Mouse (Mus musculus): Measurements from ENCODE around the gene 2310007B03Rik. TPM values are rescaled to one million over a fixed set of nuclear protein-coding genes. Genes with fewer than 3 reads are reported as not detected.

Gene 2310007B03Rik
- polyA plus RNA-seq, 1 experiment, result not detected

GRCm38 (mm10) chr1:93125256-93125655 lies 35.5 kb downstream of the 2310007B03Rik start:
- Histone ChIP-seq H3K27me3 (ENCODE audit: control insufficient read depth, insufficient read depth, low read length) (no peaks in the 10 kb centered on the region), H3K4me1 (ENCODE audit: control insufficient read depth, insufficient read depth, insufficient read length) (no peaks in the 10 kb centered on the region), H3K4me3 (ENCODE audit: extremely low read depth, insufficient read depth, insufficient read length) (no peak overlapping the region), H3K36me3 (ENCODE audit: control insufficient read depth, insufficient read depth, low read length) (no peaks in the 10 kb centered on the region), H3K27ac (ENCODE audit: insufficient read depth, low read length) (no peak overlapping the region)
- TF ChIP-seq POLR2A (IDR thresholded peaks at IDR 0.05; ENCODE audit: low read depth, low read length), result no peak
- TF ChIP-seq CTCF (IDR thresholded peaks at IDR 0.05; ENCODE audit: extremely low read depth, insufficient read depth, insufficient read length, insufficient replicate concordance), result no peak
- 18% methylated on average over 5 of the region's 5 CpGs for WGBS
- DNase-seq (ENCODE audit: low read depth in 1 of 2, low spot score in 2 of 2), result no peak

- no peaks in the 10 kb centered on the region for H3K27me3 ChIP-seq (ENCODE audit: control insufficient read depth, insufficient read depth, low read length)
- WGBS, result 51% methylated on average over 8 of the region's 8 CpGs
- no peak for DNase-seq (ENCODE audit: low read depth in 1 of 2, low spot score in 2 of 2)
- no peak for TF ChIP-seq POLR2A (IDR thresholded peaks at IDR 0.05; ENCODE audit: low read depth, low read length)
- no peak for TF ChIP-seq CTCF (IDR thresholded peaks at IDR 0.05; ENCODE audit: extremely low read depth, insufficient read depth, insufficient read length, insufficient replicate concordance)
- no peaks in the 10 kb centered on the region for H3K4me1 ChIP-seq (ENCODE audit: control insufficient read depth, insufficient read depth, insufficient read length)
- no peak overlapping the region for H3K27ac ChIP-seq (ENCODE audit: insufficient read depth, low read length)
- H3K4me3 ChIP-seq (ENCODE audit: extremely low read depth, insufficient read depth, insufficient read length), result no peak overlapping the region
- H3K36me3 ChIP-seq (ENCODE audit: control insufficient read depth, insufficient read depth, low read length), result no peaks in the 10 kb centered on the region
These were observed 36.7 kb downstream of the 2310007B03Rik start for GRCm38 (mm10) chr1:93124066-93124465.

DNA sequence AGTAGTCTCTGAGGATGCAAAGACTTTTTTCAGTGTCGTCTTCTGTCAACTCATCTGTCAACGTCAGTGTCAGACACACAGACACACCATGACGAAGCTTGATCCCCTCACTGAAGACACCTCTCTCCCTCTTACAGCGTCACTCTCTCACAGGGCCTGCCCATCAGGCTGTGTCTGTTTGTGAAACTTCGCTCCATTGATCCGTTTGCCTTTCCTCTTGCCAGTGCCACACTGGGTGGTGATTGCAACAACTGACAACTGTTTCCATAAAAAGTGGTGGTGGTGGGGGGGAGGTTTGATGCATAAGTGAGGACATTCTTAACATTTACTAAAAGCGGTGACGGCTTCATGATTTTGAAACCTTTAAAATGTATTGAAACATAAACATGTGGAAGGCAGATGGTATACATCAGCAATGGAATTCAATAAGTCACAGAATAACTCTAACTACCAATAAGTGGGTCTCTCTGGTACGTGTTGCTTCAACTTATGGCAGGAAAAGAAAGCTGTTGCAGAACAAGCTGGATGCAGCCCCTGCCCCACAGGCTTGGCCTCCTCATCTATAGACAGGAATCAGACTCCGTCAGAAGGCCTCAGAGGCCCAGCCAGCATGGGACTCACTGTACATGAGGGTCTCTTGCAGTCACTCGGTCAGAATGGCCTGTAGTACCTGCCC lies 37.4 kb downstream of the 2310007B03Rik start:
- H3K4me3 ChIP-seq (ENCODE audit: extremely low read depth, insufficient read depth, insufficient read length), result no peak overlapping the region
- H3K4me1 ChIP-seq (ENCODE audit: control insufficient read depth, insufficient read depth, insufficient read length), result no peaks in the 10 kb centered on the region
- no peak overlapping the region for H3K27ac ChIP-seq (ENCODE audit: insufficient read depth, low read length)
- DNase-seq (ENCODE audit: low read depth in 1 of 2, low spot score in 2 of 2), result no peak
- H3K36me3 ChIP-seq (ENCODE audit: control insufficient read depth, insufficient read depth, low read length), result no peaks in the 10 kb centered on the region
- no peaks in the 10 kb centered on the region for H3K27me3 ChIP-seq (ENCODE audit: control insufficient read depth, insufficient read depth, low read length)
- no peak for TF ChIP-seq CTCF (IDR thresholded peaks at IDR 0.05; ENCODE audit: extremely low read depth, insufficient read depth, insufficient read length, insufficient replicate concordance)
- no peak for TF ChIP-seq POLR2A (IDR thresholded peaks at IDR 0.05; ENCODE audit: low read depth, low read length)
- 86% methylated on average over 11 of the region's 11 CpGs for WGBS

DNA sequence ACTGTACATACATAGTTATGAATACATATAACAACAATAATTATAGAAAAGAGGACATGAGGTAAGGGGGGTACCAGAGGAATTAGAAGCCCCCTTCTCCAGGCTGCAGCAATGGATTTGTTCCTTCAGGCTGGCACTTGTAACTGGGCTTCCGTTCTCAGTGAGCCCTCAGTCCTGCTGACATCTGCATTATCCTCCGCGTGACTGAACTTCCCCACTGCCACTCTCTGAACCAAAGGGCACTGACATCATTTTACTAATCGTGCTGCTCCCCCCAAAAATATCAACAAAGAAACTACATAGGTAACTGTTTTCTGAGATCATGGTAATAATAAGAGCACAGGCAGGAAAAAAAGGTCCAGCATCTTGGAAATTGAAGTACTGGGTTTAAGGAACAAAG lies 41.9 kb downstream of the 2310007B03Rik start:
- 33% methylated on average over 4 of the region's 4 CpGs for WGBS
- H3K27ac ChIP-seq (ENCODE audit: insufficient read depth, low read length), result no peak overlapping the region
- H3K4me3 ChIP-seq (ENCODE audit: extremely low read depth, insufficient read depth, insufficient read length), result no peak overlapping the region
- TF ChIP-seq CTCF (IDR thresholded peaks at IDR 0.05; ENCODE audit: extremely low read depth, insufficient read depth, insufficient read length, insufficient replicate concordance) (no peak), POLR2A (IDR thresholded peaks at IDR 0.05; ENCODE audit: low read depth, low read length) (no peak)
- no peak for DNase-seq (ENCODE audit: low read depth in 1 of 2, low spot score in 2 of 2)
- no peaks in the 10 kb centered on the region for H3K36me3 ChIP-seq (ENCODE audit: control insufficient read depth, insufficient read depth, low read length)
- no peaks in the 10 kb centered on the region for H3K4me1 ChIP-seq (ENCODE audit: control insufficient read depth, insufficient read depth, insufficient read length)
- no peaks in the 10 kb centered on the region for H3K27me3 ChIP-seq (ENCODE audit: control insufficient read depth, insufficient read depth, low read length)

DNA sequence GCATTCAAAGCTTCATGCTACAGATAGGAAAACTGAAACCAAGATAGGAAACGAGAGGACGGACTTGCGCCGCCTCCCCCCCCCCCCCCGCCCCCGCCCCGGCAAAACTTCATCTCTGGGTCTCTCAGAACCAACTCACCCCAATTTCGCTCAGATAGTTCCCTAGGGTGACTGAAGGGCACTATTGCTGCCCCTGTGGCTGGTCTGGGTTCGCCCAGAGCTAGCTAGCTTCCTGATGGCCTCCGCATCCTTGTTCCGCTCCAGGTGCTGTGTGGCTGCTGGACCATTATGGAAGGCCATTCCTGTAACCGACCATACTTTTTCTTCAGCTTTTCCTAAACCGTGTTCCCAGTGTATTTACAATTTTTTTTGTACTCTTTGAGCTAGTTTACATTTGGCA lies 45.3 kb downstream of the 2310007B03Rik start:
- H3K36me3 ChIP-seq (ENCODE audit: control insufficient read depth, insufficient read depth, low read length), result no peaks in the 10 kb centered on the region
- TF ChIP-seq POLR2A (IDR thresholded peaks at IDR 0.05; ENCODE audit: low read depth, low read length) (no peak), CTCF (IDR thresholded peaks at IDR 0.05; ENCODE audit: extremely low read depth, insufficient read depth, insufficient read length, insufficient replicate concordance) (no peak)
- H3K27me3 ChIP-seq (ENCODE audit: control insufficient read depth, insufficient read depth, low read length), result no peaks in the 10 kb centered on the region
- H3K4me1 ChIP-seq (ENCODE audit: control insufficient read depth, insufficient read depth, insufficient read length), result no peaks in the 10 kb centered on the region
- WGBS, result 29% methylated on average over 13 of the region's 13 CpGs
- no peak overlapping the region for H3K4me3 ChIP-seq (ENCODE audit: extremely low read depth, insufficient read depth, insufficient read length)
- no peak for DNase-seq (ENCODE audit: low read depth in 1 of 2, low spot score in 2 of 2)
- no peak overlapping the region for H3K27ac ChIP-seq (ENCODE audit: insufficient read depth, low read length)

DNA sequence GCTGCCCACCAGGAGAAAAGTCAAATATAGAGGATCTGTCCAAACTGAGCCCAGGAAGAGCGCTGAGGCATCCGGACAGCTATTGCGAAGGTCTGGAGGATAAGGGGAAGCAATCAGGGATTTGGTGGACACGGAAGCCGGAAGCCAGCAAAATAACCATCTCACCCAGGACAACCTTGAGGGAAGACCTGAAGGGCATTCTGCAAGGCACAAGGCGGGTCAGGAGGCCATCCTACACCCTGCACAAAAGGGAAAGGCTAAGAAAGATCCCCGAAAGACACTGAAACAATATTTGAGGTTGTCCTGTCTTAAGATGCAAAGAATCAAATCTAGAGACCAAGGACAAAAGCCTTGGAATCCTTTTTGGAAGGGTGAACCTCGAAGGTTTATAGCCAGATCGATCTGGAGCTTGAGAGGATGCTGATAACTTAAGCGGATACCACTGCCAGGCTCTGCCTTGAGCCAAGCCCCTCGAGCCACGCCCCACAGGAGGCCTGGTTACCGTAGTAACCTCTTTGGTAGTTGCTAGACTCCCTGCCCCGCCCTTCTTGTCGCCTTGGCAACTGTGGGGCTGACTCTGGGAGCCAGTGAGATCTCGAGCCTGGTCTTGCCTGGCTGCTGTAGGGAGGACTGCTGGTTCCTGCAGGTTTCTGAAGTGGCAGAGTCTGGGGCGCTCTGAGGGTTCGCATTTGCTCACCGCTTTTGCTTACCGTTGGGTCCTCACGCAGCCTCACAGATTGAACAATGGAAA lies 45.9 kb downstream of the 2310007B03Rik start:
- Histone ChIP-seq H3K27ac (ENCODE audit: insufficient read depth, low read length) (no peak overlapping the region), H3K4me1 (ENCODE audit: control insufficient read depth, insufficient read depth, insufficient read length) (no peaks in the 10 kb centered on the region), H3K36me3 (ENCODE audit: control insufficient read depth, insufficient read depth, low read length) (no peaks in the 10 kb centered on the region), H3K4me3 (ENCODE audit: extremely low read depth, insufficient read depth, insufficient read length) (peak overlapping the region; percentile 32; the same call in 1 of the 2 replicates), H3K27me3 (ENCODE audit: control insufficient read depth, insufficient read depth, low read length) (no peaks in the 10 kb centered on the region)
- DNase-seq (ENCODE audit: low read depth in 1 of 2, low spot score in 2 of 2), result no peak
- no peak for TF ChIP-seq POLR2A (IDR thresholded peaks at IDR 0.05; ENCODE audit: low read depth, low read length)
- TF ChIP-seq CTCF (IDR thresholded peaks at IDR 0.05; ENCODE audit: extremely low read depth, insufficient read depth, insufficient read length, insufficient replicate concordance), result no peak
- 29% methylated on average over 21 of the region's 21 CpGs for WGBS

GRCm38 (mm10) chr1:93102700-93103099 lies 58.0 kb downstream of the 2310007B03Rik start:
- Histone ChIP-seq H3K4me1 (ENCODE audit: control insufficient read depth, insufficient read depth, insufficient read length) (no peaks in the 10 kb centered on the region), H3K36me3 (ENCODE audit: control insufficient read depth, insufficient read depth, low read length) (no peaks in the 10 kb centered on the region), H3K4me3 (ENCODE audit: extremely low read depth, insufficient read depth, insufficient read length) (no peak overlapping the region), H3K27ac (ENCODE audit: insufficient read depth, low read length) (no peak overlapping the region), H3K27me3 (ENCODE audit: control insufficient read depth, insufficient read depth, low read length) (peaks cover 15% of the 10 kb centered on the region)
- WGBS, result 64% methylated on average over 7 of the region's 7 CpGs
- no peak for DNase-seq (ENCODE audit: low read depth in 1 of 2, low spot score in 2 of 2)
- TF ChIP-seq POLR2A (IDR thresholded peaks at IDR 0.05; ENCODE audit: low read depth, low read length), result no peak
- no peak for TF ChIP-seq CTCF (IDR thresholded peaks at IDR 0.05; ENCODE audit: extremely low read depth, insufficient read depth, insufficient read length, insufficient replicate concordance)

Data from spleen, adult 2 months (tissue).